Mouse (Mus musculus): Measurements from ENCODE around the gene Prss41. TPM values are rescaled to one million over a fixed set of nuclear protein-coding genes. Genes with fewer than 3 reads are reported as not detected.

Gene Prss41
- polyA plus RNA-seq, 1 experiment, result 0.05 TPM

DNA sequence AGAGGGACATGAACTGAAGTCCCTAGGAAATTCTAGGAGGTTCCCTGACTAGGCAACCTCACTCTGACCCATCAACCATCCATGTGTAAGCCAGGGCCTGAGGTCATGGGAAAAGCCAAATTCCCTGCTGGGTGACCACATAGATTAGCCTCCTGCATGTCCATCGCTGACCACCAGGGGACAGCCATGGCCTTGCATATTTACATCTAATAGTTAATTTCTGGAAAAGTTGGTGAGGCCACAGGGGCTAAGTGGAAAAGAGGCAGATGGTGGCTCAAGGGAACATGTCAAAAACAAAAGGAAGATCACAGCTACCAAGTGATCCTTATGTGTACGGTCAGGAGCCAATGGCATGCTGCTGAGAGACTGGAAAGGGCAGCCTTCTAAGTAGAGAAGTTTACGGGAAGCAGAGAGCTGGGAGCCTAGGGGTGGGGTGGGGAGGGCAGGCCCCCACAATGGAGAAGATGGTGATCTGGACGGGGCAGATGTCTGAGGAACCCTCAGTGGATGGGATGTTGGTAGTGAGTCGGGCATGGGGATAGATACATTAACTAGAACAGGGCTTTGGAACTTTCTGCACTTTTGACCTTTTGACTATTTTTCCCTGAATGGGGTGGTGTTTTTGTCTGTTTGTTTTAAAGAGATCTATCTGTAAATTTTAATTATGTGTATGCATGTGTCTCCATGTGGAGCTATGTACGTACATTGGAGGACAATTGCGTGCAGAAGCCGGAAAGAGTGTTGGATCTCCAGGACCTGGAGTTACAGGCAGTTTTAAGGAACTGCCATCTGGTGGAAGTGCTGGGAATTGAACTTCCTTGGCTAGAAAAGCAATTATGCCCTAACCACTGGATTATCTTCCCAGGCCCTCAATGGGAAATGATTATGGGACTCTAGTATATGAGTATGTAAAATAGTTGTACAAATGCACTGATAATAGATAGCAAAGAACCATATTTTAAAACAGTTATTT is 30.2 kb upstream of the Prss41 start:
- H3K27me3 ChIP-seq (ENCODE audit: control insufficient read depth, insufficient read depth, insufficient read length), result peaks cover 24% of the 10 kb centered on the region
- no peaks in the 10 kb centered on the region for H3K36me3 ChIP-seq (ENCODE audit: control insufficient read depth, insufficient read depth)
- TF ChIP-seq POLR2A (IDR thresholded peaks at IDR 0.05; ENCODE audit: insufficient read length, low read depth), result no peak
- TF ChIP-seq E2F4 (IDR thresholded peaks at IDR 0.05; ENCODE audit: insufficient read depth), result no peak
- no peak for TF ChIP-seq CEBPB (IDR thresholded peaks at IDR 0.05; ENCODE audit: insufficient read depth, poor library complexity, severe bottlenecking)
- TF ChIP-seq MYOG (IDR thresholded peaks at IDR 0.05; ENCODE audit: control insufficient read depth in 1 of 3, insufficient read depth in 1 of 3, insufficient read length in 2 of 3, low read depth in 2 of 3), result no peak
- no peak for TF ChIP-seq MYOD1 (IDR thresholded peaks at IDR 0.05; ENCODE audit: control insufficient read depth in 1 of 3, insufficient read length in 2 of 3, low read depth in 2 of 3)
- no peak for TF ChIP-seq USF1 (IDR thresholded peaks at IDR 0.05; ENCODE audit: low read depth)
- TF ChIP-seq SRF (IDR thresholded peaks at IDR 0.05; ENCODE audit: control insufficient read depth, insufficient read length, low read depth), result no peak
- TF ChIP-seq MAX (IDR thresholded peaks at IDR 0.05; ENCODE audit: low read depth), result no peak
- TF ChIP-seq REST (IDR thresholded peaks at IDR 0.05; ENCODE audit: insufficient read depth, insufficient read length), result no peak
- no peak for TF ChIP-seq TCF3 (IDR thresholded peaks at IDR 0.05; ENCODE audit: insufficient read length, low read depth)
- TF ChIP-seq TCF12 (IDR thresholded peaks at IDR 0.05; ENCODE audit: insufficient read depth, poor library complexity, severe bottlenecking), result no peak
- H3K4me3 ChIP-seq, result no peak overlapping the region
- H3K79me2 ChIP-seq (ENCODE audit: control insufficient read depth, insufficient read depth), result no peaks in the 10 kb centered on the region
- no peak overlapping the region for H3K4me2 ChIP-seq (ENCODE audit: low read depth)
- no peak overlapping the region for H3ac ChIP-seq (ENCODE audit: control insufficient read depth, insufficient read length)

GRCm38 (mm10) chr17:23868513-23868912 is 24.5 kb upstream of the Prss41 start:
- TF ChIP-seq MAX (IDR thresholded peaks at IDR 0.05; ENCODE audit: low read depth), result no peak
- no peak for TF ChIP-seq MYOD1 (IDR thresholded peaks at IDR 0.05; ENCODE audit: control insufficient read depth in 1 of 3, insufficient read length in 2 of 3, low read depth in 2 of 3)
- peaks cover 21% of the 10 kb centered on the region for H3K27me3 ChIP-seq (ENCODE audit: control insufficient read depth, insufficient read depth, insufficient read length)

DNA sequence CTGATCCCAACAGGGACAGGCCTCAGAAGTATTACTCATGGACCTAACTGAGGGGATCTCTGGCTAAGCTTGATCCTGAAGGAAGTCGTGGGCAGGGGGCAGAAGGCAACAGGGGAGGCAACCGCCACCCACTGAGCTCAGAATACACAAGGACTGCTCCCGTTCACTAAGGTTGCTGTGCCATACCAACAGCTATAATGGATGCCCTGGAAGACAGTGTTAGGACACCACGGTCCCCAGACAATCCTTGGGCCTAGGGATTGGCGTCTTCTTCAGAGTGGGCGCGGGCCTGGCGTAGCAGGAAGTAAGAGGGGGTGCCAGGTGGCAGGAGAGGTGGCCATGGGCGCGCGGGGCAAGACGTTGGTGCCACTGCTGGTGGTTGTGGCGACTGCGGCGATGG is 23.8 kb upstream of the Prss41 start, which contains the start of gene Prss21:
TSS of gene Prss21 (plus strand) at position 301 of the 400 bp plus-strand sequence.
- H3K4me2 ChIP-seq (ENCODE audit: low read depth), result no peak within 1 kb of the TSS
- H3K36me3 ChIP-seq (ENCODE audit: control insufficient read depth, insufficient read depth), result no peaks in the 10 kb centered on the region
- peaks cover 21% of the 10 kb centered on the region for H3K27me3 ChIP-seq (ENCODE audit: control insufficient read depth, insufficient read depth, insufficient read length)
- no peak within 1 kb of the TSS for H3ac ChIP-seq (ENCODE audit: control insufficient read depth, insufficient read length)
- H3K4me3 ChIP-seq, result no peak within 1 kb of the TSS
- TF ChIP-seq REST (IDR thresholded peaks at IDR 0.05; ENCODE audit: insufficient read depth, insufficient read length) (no peak), TCF12 (IDR thresholded peaks at IDR 0.05; ENCODE audit: insufficient read depth, poor library complexity, severe bottlenecking) (no peak), CEBPB (IDR thresholded peaks at IDR 0.05; ENCODE audit: insufficient read depth, poor library complexity, severe bottlenecking) (no peak), MAX (IDR thresholded peaks at IDR 0.05; ENCODE audit: low read depth) (no peak)
- no peaks in the 10 kb centered on the region for H3K79me2 ChIP-seq (ENCODE audit: control insufficient read depth, insufficient read depth)

More at GRCm38 (mm10) chr17:23868513-23868912, 24.5 kb upstream of the Prss41 start:
- H3K36me3 ChIP-seq (ENCODE audit: control insufficient read depth, insufficient read depth), result no peaks in the 10 kb centered on the region
- H3K79me2 ChIP-seq (ENCODE audit: control insufficient read depth, insufficient read depth), result no peaks in the 10 kb centered on the region
- H3K4me2 ChIP-seq (ENCODE audit: low read depth), result no peak overlapping the region
- no peak overlapping the region for H3ac ChIP-seq (ENCODE audit: control insufficient read depth, insufficient read length)
- H3K4me3 ChIP-seq, result no peak overlapping the region

DNA sequence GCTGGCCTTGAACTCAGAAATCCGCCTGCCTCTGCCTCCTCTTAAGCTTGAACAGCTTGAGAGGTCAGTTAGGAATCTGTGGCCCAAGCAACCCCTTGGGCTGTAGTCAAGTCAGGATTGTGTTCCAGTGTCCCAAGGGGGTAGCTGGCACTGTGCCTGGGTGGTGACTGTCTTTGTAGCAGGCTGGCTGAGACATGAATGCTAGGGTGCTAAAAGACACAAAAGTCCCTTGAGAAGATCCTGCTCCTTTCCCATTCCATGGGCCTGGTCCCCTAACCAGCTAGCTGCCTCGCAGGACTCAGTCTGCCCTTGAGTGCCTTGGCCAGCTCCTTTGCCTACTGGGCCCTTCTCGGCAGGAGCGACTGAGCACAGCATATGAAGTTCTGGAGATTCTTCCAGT is 19.0 kb upstream of the Prss41 start:
- no peak overlapping the region for H3K4me3 ChIP-seq
- no peak overlapping the region for H3K4me2 ChIP-seq (ENCODE audit: low read depth)
- no peak for TF ChIP-seq REST (IDR thresholded peaks at IDR 0.05; ENCODE audit: insufficient read depth, insufficient read length)
- no peak for TF ChIP-seq USF1 (IDR thresholded peaks at IDR 0.05; ENCODE audit: low read depth)
- no peak for TF ChIP-seq MAX (IDR thresholded peaks at IDR 0.05; ENCODE audit: low read depth)
- no peak for TF ChIP-seq CEBPB (IDR thresholded peaks at IDR 0.05; ENCODE audit: insufficient read depth, poor library complexity, severe bottlenecking)
- no peak for TF ChIP-seq POLR2A (IDR thresholded peaks at IDR 0.05; ENCODE audit: insufficient read length, low read depth)
- TF ChIP-seq TCF12 (IDR thresholded peaks at IDR 0.05; ENCODE audit: insufficient read depth, poor library complexity, severe bottlenecking), result no peak
- no peak for TF ChIP-seq TCF3 (IDR thresholded peaks at IDR 0.05; ENCODE audit: insufficient read length, low read depth)
- no peak for TF ChIP-seq MYOG (IDR thresholded peaks at IDR 0.05; ENCODE audit: control insufficient read depth in 1 of 3, insufficient read depth in 1 of 3, insufficient read length in 2 of 3, low read depth in 2 of 3)
- no peak for TF ChIP-seq POLR2AphosphoS2 (IDR thresholded peaks at IDR 0.05; ENCODE audit: insufficient read length, low read depth)
- no peak for TF ChIP-seq SRF (IDR thresholded peaks at IDR 0.05; ENCODE audit: control insufficient read depth, insufficient read length, low read depth)
- TF ChIP-seq E2F4 (IDR thresholded peaks at IDR 0.05; ENCODE audit: insufficient read depth), result no peak
- TF ChIP-seq MYOD1 (IDR thresholded peaks at IDR 0.05; ENCODE audit: control insufficient read depth in 1 of 3, insufficient read length in 2 of 3, low read depth in 2 of 3), result no peak
- peaks cover 5% of the 10 kb centered on the region for H3K27me3 ChIP-seq (ENCODE audit: control insufficient read depth, insufficient read depth, insufficient read length)
- no peaks in the 10 kb centered on the region for H3K79me2 ChIP-seq (ENCODE audit: control insufficient read depth, insufficient read depth)
- no peak overlapping the region for H3ac ChIP-seq (ENCODE audit: control insufficient read depth, insufficient read length)
- no peaks in the 10 kb centered on the region for H3K36me3 ChIP-seq (ENCODE audit: control insufficient read depth, insufficient read depth)

- Histone ChIP-seq H3K4me3 (no peak overlapping the region), H3K4me2 (ENCODE audit: low read depth) (no peak overlapping the region), H3K27me3 (ENCODE audit: control insufficient read depth, insufficient read depth, insufficient read length) (no peaks in the 10 kb centered on the region), H3ac (ENCODE audit: control insufficient read depth, insufficient read length) (no peak overlapping the region), H3K36me3 (ENCODE audit: control insufficient read depth, insufficient read depth) (no peaks in the 10 kb centered on the region), H3K79me2 (ENCODE audit: control insufficient read depth, insufficient read depth) (no peaks in the 10 kb centered on the region)
- TF ChIP-seq E2F4 (IDR thresholded peaks at IDR 0.05; ENCODE audit: insufficient read depth) (no peak), POLR2AphosphoS2 (IDR thresholded peaks at IDR 0.05; ENCODE audit: insufficient read length, low read depth) (no peak), TCF12 (IDR thresholded peaks at IDR 0.05; ENCODE audit: insufficient read depth, poor library complexity, severe bottlenecking) (no peak), SRF (IDR thresholded peaks at IDR 0.05; ENCODE audit: control insufficient read depth, insufficient read length, low read depth) (no peak), MYOD1 (IDR thresholded peaks at IDR 0.05; ENCODE audit: control insufficient read depth in 1 of 3, insufficient read length in 2 of 3, low read depth in 2 of 3) (no peak), USF1 (IDR thresholded peaks at IDR 0.05; ENCODE audit: low read depth) (no peak), CEBPB (IDR thresholded peaks at IDR 0.05; ENCODE audit: insufficient read depth, poor library complexity, severe bottlenecking) (no peak), MYOG (IDR thresholded peaks at IDR 0.05; ENCODE audit: control insufficient read depth in 1 of 3, insufficient read depth in 1 of 3, insufficient read length in 2 of 3, low read depth in 2 of 3) (no peak)
These were observed 13.9 kb upstream of the Prss41 start for GRCm38 (mm10) chr17:23857913-23858312.

Measured in myocyte (in vitro differentiated cells).